Mouse (Mus musculus): Measurements from ENCODE around the gene Gtf2h4.

GRCm38 (mm10) chr17:35717080-35717479 lies 43.5 kb upstream of the Gtf2h4 start:
- TF ChIP-seq CTCF (IDR thresholded peaks at IDR 0.05; ENCODE audit: control insufficient read depth, insufficient read depth, insufficient read length): no peak
- TF ChIP-seq FOSL1 (IDR thresholded peaks at IDR 0.05; ENCODE audit: insufficient read depth, low read length, poor library complexity, severe bottlenecking): no peak

All from C2C12 (cell line).